Mouse (Mus musculus): ENCODE results near the gene Glp2r.

Glp2r gene

DNA sequence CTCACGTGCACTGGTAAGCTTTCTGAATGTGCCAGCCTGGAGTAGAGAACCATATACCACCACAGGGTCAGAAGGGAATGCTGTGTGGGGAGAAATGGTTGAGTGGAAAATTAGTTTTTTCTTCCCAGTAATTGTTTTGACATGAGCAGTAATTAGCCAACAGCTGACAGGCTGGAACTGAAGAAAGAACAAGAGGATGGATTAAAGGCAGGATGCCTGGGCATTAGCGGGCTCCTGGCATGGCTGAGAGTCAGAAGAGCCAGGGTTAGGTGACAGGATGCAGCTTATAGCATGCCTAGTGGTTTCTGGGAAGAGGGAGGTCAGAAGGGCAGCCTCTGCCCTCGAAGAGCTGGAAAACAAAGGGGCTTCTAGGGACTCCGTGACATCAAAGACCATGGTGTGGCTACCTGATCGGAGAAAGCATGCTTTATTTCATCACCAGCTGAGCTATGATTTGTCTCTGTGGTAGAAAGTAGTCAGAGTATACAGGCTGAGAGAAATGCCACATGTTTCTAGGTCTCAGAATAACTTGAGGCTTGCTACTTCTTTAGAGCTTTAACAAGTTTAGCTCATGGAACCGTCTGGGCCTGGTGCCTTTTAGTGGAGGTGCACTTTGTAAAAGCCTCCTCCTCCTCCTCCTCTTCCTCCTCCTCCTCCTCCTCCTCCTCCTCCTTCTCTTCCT is 133.9 kb downstream of the Glp2r start:
- no peak for DNase-seq (ENCODE audit: low spot score in 2 of 2)

DNA sequence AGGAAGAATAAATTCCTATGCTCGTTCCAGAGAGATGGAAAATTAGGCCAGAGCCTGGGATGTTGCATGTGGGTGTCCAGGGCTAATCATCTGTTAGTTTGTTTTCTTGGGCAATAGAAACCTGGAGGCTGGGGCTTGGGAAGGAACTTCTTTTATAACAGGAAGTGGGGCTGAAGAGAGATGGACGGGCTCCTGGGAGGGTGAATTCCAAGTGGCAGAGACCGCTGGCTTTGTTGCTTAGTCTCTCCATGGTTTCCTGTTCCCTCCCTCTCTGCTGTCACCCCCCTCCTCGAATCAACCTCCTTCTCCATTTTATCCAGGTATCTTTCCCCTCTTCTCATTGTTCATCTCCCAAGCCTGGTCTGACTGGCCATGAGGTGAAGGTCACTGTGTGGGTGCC is 134.8 kb downstream of the Glp2r start:
- no peak for DNase-seq (ENCODE audit: low spot score in 2 of 2)

DNA sequence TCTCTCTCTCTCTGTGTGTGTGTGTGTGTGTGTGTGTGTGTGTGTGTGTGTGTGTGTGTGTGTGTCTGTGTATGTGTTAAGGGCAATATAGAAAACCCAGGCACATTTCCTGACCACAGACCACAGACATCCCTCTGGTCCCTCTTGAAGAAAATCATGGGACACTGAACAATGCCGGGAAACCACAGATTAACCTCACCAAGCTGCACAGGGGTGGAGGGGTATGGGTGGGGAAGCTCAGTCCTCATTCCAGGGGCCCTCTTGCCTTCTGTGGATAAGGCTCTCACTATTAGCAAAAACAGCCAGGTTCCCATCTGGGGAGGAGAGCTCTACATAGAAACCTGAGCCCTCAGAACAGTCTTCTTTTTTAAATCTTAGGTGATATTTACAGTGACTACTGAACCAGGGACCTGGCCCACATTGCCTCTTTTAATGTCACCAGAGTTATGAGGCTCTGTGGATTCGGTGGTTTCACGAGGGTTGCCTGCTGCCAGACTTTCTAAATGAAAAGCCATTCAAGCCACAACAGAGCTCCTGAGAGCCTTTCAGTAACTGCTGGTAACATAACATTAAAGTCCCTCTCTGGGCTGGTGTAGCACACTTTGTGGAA is 137.2 kb downstream of the Glp2r start:
- no peak for DNase-seq (ENCODE audit: low spot score in 2 of 2)

DNA sequence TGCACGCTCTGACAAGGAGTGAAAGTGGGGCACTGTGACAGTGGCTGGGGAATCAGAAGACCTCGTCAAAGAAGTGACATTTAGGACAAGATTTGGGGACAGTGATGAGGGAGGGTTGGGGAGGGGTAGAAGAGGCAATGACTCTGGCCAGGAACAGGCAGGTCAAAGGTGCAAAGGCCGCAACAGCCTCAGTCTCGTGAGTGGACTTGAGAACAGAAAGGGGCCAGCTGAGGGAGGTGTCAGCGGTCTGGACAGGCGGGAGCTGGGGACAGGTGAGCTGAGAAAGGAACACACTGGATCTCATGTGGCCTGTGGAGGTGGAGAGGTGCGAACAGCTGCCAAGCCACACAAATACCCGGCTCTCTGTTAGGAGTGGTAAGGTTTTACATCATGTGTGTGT is 138.0 kb downstream of the Glp2r start:
- no peak for DNase-seq (ENCODE audit: low spot score in 2 of 2)

DNA sequence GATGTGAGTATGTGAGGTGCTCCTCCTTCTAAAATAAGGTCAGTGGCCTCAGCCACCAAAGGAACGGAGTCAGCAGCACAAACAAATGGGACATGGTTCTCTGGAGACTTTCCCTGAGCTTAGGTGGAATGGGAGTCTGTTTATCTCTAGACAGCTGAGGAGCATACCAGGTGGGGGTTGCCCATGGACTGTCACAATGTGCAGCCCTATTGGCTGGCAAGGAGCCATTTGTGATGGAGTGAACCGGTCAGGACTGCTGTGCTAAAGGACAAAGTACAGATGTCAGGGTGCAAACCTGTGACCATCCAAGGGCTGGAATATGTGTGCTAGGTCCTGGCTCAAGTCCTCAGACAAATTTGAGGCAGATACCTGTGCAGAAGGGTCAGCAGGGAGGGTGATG is 142.4 kb downstream of the Glp2r start:
- DNase-seq (ENCODE audit: low spot score in 2 of 2), result no peak

DNA sequence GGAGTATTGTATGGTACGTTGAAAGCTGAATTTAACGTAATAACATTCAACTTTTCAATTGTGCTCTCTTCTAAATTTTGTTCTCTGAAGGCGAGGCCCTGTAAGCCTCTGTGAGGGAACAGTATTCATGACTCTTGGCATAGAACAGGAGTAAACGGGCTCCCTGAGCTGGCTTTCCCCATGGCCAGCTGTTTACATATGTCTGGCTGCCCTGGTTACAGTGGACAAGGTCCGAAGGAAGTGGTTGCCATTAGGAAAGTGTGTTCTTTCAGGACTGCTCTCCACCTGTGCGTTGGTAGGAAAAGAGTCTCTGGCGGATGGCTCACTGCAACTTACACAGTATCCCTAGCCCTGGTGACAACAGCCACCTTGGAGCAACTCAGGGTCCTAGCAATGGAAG is 143.8 kb downstream of the Glp2r start:
- DNase-seq (ENCODE audit: low spot score in 2 of 2), result no peak

DNA sequence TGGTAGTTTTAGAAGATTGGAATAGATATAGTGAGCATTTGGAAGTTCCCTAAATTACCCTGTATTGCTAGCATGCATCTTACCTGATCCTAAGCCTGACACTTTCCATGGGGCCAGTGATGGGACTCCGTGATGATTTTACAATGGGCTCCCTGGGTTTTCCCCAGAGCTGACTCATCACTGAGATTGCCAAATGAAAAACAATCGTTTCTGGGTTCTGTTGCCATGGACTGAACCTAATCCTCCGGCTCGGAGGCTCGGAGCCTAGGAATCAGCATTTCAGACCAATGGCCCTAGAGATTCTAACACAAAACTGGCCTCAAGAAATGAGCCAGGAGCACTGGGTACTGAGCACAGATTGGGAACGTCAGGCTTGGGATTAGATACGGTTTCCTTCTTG is 148.6 kb downstream of the Glp2r start:
- no peak for DNase-seq (ENCODE audit: low spot score in 2 of 2)

DNA sequence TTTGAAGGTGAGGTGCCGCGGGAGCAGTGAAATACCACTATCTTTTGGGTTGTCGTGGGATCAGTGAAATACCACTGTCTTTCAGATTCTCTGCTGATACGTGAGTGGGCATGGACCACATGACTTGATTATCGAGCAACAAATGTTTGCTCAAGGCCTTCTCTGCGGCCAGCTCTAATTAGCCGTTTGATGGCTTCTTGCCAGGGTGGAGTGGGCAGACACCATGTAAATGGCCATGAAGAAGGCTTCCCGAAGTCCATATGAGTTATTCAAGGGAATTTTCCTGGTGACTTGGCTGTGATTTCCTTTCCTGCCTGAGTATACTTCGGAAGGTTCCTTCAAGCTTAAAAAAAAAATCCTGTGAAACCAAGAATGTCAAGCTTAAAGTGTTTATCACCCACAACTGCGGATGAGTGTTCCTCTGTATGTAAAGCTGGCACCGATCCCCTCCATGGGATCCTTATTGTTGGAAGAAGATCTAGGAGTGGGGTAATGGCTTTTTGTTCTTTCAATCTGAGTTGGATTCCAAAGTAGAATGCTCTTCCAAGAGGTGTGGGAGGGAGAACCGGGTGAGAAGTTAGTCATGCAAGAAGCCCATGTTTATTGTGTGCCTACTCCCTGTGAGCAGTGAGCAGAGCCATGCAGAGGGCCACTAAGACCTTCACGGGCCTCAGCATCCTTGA is 154.3 kb downstream of the Glp2r start:
- no peak for DNase-seq (ENCODE audit: low spot score in 2 of 2)

DNA sequence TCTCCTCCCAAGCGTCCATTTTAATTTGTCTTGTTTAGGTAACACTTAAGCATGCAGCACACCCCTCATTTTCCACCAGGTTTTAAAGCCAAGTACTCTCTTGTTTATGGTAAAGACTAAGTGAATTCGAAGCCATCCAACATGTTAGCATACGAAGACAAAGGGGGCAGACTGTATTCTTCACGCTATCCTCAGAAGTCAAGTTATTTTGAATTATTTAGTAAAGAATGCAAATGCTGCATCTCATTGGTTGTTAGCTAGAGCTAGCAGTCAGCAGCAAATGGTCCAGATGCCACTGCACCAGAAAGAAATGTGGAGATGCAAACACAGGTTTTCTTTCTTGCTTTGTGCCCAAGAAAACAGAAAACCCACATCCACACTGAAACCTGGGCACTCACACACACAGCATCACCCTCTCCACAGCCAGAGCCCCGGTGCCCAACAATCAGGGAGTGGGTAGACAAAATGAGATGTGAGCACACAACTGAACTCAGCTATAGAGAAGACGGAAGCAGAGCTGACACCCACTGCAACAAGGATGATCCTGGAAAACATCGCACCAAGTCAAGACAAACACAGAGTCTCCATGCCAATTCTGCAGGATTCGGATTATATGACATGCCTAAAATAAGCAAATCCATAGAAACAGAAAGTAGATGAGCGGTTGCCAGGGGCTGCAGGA is 158.7 kb downstream of the Glp2r start:
- no peak for DNase-seq (ENCODE audit: low spot score in 2 of 2)

All from spleen, postnatal 10 days (tissue).